Mouse (Mus musculus) lung, embryonic 16.5 days (tissue): ENCODE data around the gene Gm3252. TPM values are rescaled to one million over a fixed set of nuclear protein-coding genes. Genes with fewer than 3 reads are reported as not detected.
"Not testable (repeated sequence)": the region's sequence is repeated elsewhere in the genome, so short reads cannot be mapped to it uniquely, and the experiment has no call there.

Source experiments
- ATAC-seq: fragments of 200-750 bp; cut with Nextera tagmentation; 2 replicates; pipeline ENCODE4 v1.8.0; 2017; ENCODE audit warnings: low read depth, mild to moderate bottlenecking, moderate library complexity
- H3K27ac ChIP-seq: fragments of 300-500 bp; sonication (generic); 2 replicates; pipeline ENCODE4 v1.5.1; 2014; ENCODE audit warnings: mild to moderate bottlenecking, control low read depth, low read length
- H3K27me3 ChIP-seq: fragments of 300-500 bp; sonication (generic); 2 replicates; pipeline ENCODE4 v1.6.1; 2014; ENCODE audit warnings: low read depth, low read length, mixed read lengths; ENCODE audit not compliant: control insufficient read depth, insufficient read depth
- H3K36me3 ChIP-seq: fragments of 300-500 bp; sonication (generic); 2 replicates; pipeline ENCODE4 v1.6.1; 2014; ENCODE audit warnings: low read length; ENCODE audit not compliant: control insufficient read depth, insufficient read depth
- H3K4me1 ChIP-seq: fragments of 300-500 bp; sonication (generic); replicated peaks from 2 replicates; pipeline ENCODE4 v1.6.1; 2014; ENCODE audit warnings: low read length, mixed read lengths; ENCODE audit not compliant: control insufficient read depth, insufficient read depth
- H3K4me2 ChIP-seq: fragments of 300-500 bp; sonication (generic); 2 replicates; pipeline ENCODE4 v1.6.1; 2014; ENCODE audit warnings: low read depth, low read length, control low read depth
- H3K4me3 ChIP-seq: fragments of 300-500 bp; sonication (generic); 2 replicates; pipeline ENCODE4 v1.5.1; 2014; ENCODE audit warnings: mild to moderate bottlenecking, low read length, control low read depth
- H3K9ac ChIP-seq: fragments of 300-500 bp; sonication (generic); 2 replicates; pipeline ENCODE4 v1.6.1; 2014; ENCODE audit warnings: low read length, control low read depth
- H3K9me3 ChIP-seq: fragments of 300-500 bp; sonication (generic); 2 replicates; pipeline ENCODE4 v1.6.1; 2016; ENCODE audit warnings: low read length; ENCODE audit not compliant: control insufficient read depth
- WGBS: fragments of 180-500 bp; shearing (Covaris S2); extraction: QIAGEN DNeasy Blood & Tissue Kit; methylation state at CpG from one replicate; pipeline ENCODE4 v1.1.7; 2014; 5-methylcytosine and 5-hydroxymethylcytosine counted together
- polyA plus RNA-seq: library from polyadenylated mRNA; unstranded; fragments of >200 nt; fragmentation: Nextera tagmentation; extraction: Ambion mirVana; gene quantifications from 2 replicates; pipeline ENCODE4 v1.2.1, GENCODE M21; 2015

Gm3252 gene
- polyA plus RNA-seq, result 0.13 and 0.34 TPM in 2 replicates

DNA sequence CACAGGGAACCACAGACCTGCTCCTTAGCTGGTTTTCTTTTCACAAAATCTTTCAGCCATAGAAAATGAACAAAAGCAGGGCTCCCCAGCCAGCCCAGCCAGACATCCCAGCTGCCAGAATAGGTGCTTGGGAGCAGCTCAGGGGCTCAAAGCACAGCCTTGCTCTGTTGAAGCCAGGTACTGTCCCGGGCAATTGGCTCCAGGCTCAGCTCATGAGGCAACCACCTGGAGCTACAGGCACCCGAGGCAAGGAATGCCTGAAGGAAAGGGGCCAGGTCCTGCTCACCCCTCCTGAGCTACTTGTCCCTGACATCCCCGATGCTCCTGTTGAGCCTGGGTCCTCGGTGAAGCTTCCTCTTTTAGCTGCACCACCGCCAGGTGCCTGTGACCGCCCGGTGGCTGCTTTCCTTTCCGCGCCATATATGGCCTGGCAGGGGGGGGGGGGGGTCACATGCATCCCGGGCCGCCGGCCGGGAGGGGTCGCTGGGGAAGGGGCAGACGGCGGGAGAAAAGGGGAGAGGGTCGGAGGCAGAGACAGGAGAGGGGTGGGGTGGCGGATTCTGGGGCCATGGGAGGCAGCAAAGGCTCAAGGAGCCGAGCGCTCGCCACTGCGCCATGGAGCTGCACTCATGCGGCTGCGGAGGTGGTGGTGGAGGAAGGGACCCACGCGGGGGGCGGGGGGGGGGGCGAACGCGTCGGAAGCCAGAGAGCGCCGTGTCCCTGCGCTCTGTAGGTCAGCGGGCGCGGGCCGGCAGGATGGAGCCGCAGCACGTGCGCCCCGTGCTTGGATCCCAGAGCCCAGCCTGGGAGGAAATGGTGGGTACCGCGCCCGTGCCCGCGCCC, at the start of gene Gm3252:
TSS of gene Gm3252 (plus strand) at position 738 of the 843 bp plus-strand sequence.
- not testable (repeated sequence) for H3K4me1 ChIP-seq, H3K36me3 ChIP-seq, ATAC-seq, H3K27me3 ChIP-seq, H3K9me3 ChIP-seq, H3K27ac ChIP-seq, H3K9ac ChIP-seq
- WGBS, result 3% methylated on average over 5 of the region's 47 CpGs
- Histone ChIP-seq H3K4me2 (peak within 1 kb of the TSS; percentile 43), H3K4me3 (0 out of 2 replicates have a peak within 1 kb of the TSS, but pooled peaks have one; percentile 8)

DNA sequence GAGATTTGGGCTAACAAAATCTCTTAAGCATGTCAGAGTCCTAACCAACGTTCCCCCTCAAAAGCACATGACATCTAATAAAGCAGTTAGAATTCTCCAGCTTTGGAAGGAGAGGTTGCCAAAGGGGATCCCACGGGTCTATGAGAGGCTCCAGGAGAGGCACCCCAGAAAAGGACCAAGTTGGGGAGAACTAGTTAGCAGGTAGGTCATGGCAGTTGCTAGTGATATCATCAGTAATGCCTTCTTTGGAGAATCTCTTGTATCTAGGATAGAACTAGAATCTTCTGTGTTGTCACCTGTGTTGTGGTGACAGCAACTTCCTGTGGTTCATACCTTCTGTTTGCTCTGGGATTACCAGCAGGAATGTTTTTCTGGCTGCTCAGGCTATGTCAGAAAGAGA, 17.6 kb upstream of the Gm3252 start, which contains the start of gene Gm7876:
TSS of gene Gm7876 (plus strand) at position 301 of the 400 bp plus-strand sequence.
- H3K4me1 ChIP-seq, H3K36me3 ChIP-seq, H3K9ac ChIP-seq, H3K4me2 ChIP-seq, H3K4me3 ChIP-seq, H3K9me3 ChIP-seq, H3K27me3 ChIP-seq, H3K27ac ChIP-seq, ATAC-seq: not testable (repeated sequence)
- WGBS, result 69% methylated on average over 1 of the region's 2 CpGs

DNA sequence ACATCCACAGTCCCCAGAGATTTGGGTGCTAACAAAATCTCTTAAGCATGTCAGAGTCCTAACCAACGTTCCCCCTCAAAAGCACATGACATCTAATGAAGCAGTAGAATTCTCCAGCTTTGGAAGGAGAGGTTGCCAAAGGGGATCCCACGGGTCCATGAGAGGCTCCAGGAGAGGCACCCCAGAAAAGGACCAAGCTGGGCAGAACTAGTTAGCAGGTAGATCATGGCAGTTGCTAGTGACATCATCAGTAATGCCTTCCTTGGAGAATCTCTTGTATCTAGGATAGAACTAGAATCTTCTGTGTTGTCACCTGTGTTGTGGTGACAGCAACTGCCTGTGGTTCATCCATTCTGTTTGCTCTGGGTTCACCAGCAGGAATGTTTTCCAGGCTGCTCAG, 49.5 kb downstream of the Gm3252 start, which contains the start of gene Gm9602:
TSS of gene Gm9602 (plus strand) at position 301 of the 400 bp plus-strand sequence.
- ATAC-seq, H3K27me3 ChIP-seq, H3K4me1 ChIP-seq, H3K36me3 ChIP-seq, H3K27ac ChIP-seq, H3K4me2 ChIP-seq, H3K9me3 ChIP-seq, H3K4me3 ChIP-seq, H3K9ac ChIP-seq: not testable (repeated sequence)
- no CpG with 5 or more reads among the region's 2 CpGs for WGBS

Other genes starting within 250 kb of the Gm3252 start
- not detected in 2 replicates for gene Gm3182, start 245.0 kb upstream of the Gm3252 start, polyA plus RNA-seq
- not detected in 2 replicates for gene Gm3047, start 171.4 kb upstream of the Gm3252 start, polyA plus RNA-seq
- not detected in 2 replicates for gene Gm8159, start 94.4 kb upstream of the Gm3252 start, polyA plus RNA-seq
- 0.19 TPM in 1 of 2 replicates, not detected in the other for gene Gm3239, start 62.6 kb upstream of the Gm3252 start, polyA plus RNA-seq
- gene Gm7876, start 17.5 kb upstream of the Gm3252 start, polyA plus RNA-seq, result not detected in 2 replicates
- not detected in 2 replicates for gene Gm9602, start 49.6 kb downstream of the Gm3252 start, polyA plus RNA-seq
- not detected in 2 replicates for gene Gm3269, start 111.3 kb downstream of the Gm3252 start, polyA plus RNA-seq
- gene Gm3264, start 128.8 kb downstream of the Gm3252 start, polyA plus RNA-seq, result 0.45 and 0.99 TPM in 2 replicates
- gene Gm3278, start 165.6 kb downstream of the Gm3252 start, polyA plus RNA-seq, result not detected in 2 replicates